Mouse (Mus musculus): ENCODE measurements at regions not wholly inside any gene's neighbourhood (a gene's known extent, or its start where the extent isn't known, plus 50 kb on each side); places are given as distances from the start of the nearest gene placed in this dataset.

GRCm38 (mm10) chr3:35235066-35235465, 518.8 kb upstream of the Atp11b start:
- no peak for DNase-seq (ENCODE audit: low read depth, low spot score)

- DNase-seq (ENCODE audit: low read depth, low spot score) = no peak
Observed at GRCm38 (mm10) chr3:35235772-35236171, 518.1 kb upstream of the Atp11b start.

GRCm38 (mm10) chr3:35237342-35237741, 516.6 kb upstream of the Atp11b start:
- no peak for DNase-seq (ENCODE audit: low read depth, low spot score)

GRCm38 (mm10) chr3:35242349-35242748, 511.6 kb upstream of the Atp11b start:
- DNase-seq (ENCODE audit: low read depth, low spot score) = no peak

GRCm38 (mm10) chr3:35242871-35243529, 510.9 kb upstream of the Atp11b start:
- no peak for DNase-seq (ENCODE audit: low read depth, low spot score)

- DNase-seq (ENCODE audit: low read depth, low spot score) = no peak
Observed at GRCm38 (mm10) chr3:35245003-35245402, 508.9 kb upstream of the Atp11b start.

- DNase-seq (ENCODE audit: low read depth, low spot score) = no peak
Observed at GRCm38 (mm10) chr3:35245946-35246665, 507.8 kb upstream of the Atp11b start.

- no peak for DNase-seq (ENCODE audit: low read depth, low spot score)
Observed at GRCm38 (mm10) chr3:35249160-35249559, 504.7 kb upstream of the Atp11b start.

GRCm38 (mm10) chr3:35250092-35250749, 503.7 kb upstream of the Atp11b start:
- no peak for DNase-seq (ENCODE audit: low read depth, low spot score)

GRCm38 (mm10) chr3:35253861-35254260, 500.0 kb upstream of the Atp11b start:
- no peak for DNase-seq (ENCODE audit: low read depth, low spot score)

- DNase-seq (ENCODE audit: low read depth, low spot score) = no peak
Observed at GRCm38 (mm10) chr3:35260936-35261335, 493.0 kb upstream of the Atp11b start.

- DNase-seq (ENCODE audit: low read depth, low spot score) = no peak
Observed at GRCm38 (mm10) chr3:35268949-35269348, 485.0 kb upstream of the Atp11b start.

GRCm38 (mm10) chr3:35269977-35270880, 483.7 kb upstream of the Atp11b start:
- DNase-seq (ENCODE audit: low read depth, low spot score) = no peak

GRCm38 (mm10) chr3:35273546-35273945, 480.4 kb upstream of the Atp11b start:
- DNase-seq (ENCODE audit: low read depth, low spot score) = no peak

- no peak for DNase-seq (ENCODE audit: low read depth, low spot score)
Observed at GRCm38 (mm10) chr3:35280981-35281380, 472.9 kb upstream of the Atp11b start.

- no peak for DNase-seq (ENCODE audit: low read depth, low spot score)
Observed at GRCm38 (mm10) chr3:35282106-35282505, 471.8 kb upstream of the Atp11b start.

GRCm38 (mm10) chr3:35294771-35295170, 459.1 kb upstream of the Atp11b start:
- no peak for DNase-seq (ENCODE audit: low read depth, low spot score)

GRCm38 (mm10) chr3:35295746-35296145, 458.2 kb upstream of the Atp11b start:
- DNase-seq (ENCODE audit: low read depth, low spot score) = no peak

GRCm38 (mm10) chr3:35299036-35299435, 454.9 kb upstream of the Atp11b start:
- no peak for DNase-seq (ENCODE audit: low read depth, low spot score)

- peak; percentile 68 for DNase-seq (ENCODE audit: low read depth, low spot score)
Observed at GRCm38 (mm10) chr3:35306013-35306412, 447.9 kb upstream of the Atp11b start.

- no peak for DNase-seq (ENCODE audit: low read depth, low spot score)
Observed at GRCm38 (mm10) chr3:35314177-35314576, 439.7 kb upstream of the Atp11b start.

GRCm38 (mm10) chr3:35315162-35315561, 438.7 kb upstream of the Atp11b start:
- DNase-seq (ENCODE audit: low read depth, low spot score) = no peak

All from CD4-positive helper T cell, adult 2 months (primary cell).